Mouse (Mus musculus): ENCODE results near the gene Ptprq. TPM values are rescaled to one million over a fixed set of nuclear protein-coding genes. Genes with fewer than 3 reads are reported as not detected.

The Ptprq gene
- polyA plus RNA-seq, 1 experiment from 2014 or later = 0.07 TPM

- no peaks in the 10 kb centered on the region for H3K36me3 ChIP-seq (ENCODE audit: control insufficient read depth, insufficient read depth, low read length)
- no peak overlapping the region for H3K4me3 ChIP-seq (ENCODE audit: low read depth, low read length)
- no peaks in the 10 kb centered on the region for H3K9me3 ChIP-seq (ENCODE audit: control insufficient read depth, low read length)
- DNase-seq (ENCODE audit: low spot score) (no peak), ATAC-seq (ENCODE audit: insufficient number of reproducible peaks, low FRiP score, low TSS enrichment, low read depth) (no peak)
- no peaks in the 10 kb centered on the region for H3K4me1 ChIP-seq (ENCODE audit: control insufficient read depth, insufficient read depth, low read length)
- 67% methylated on average over 2 of the region's 2 CpGs for WGBS
- H3K9ac ChIP-seq (ENCODE audit: low read length) = no peak overlapping the region
- H3K27me3 ChIP-seq (ENCODE audit: control insufficient read depth, insufficient read depth, low read length) = no peaks in the 10 kb centered on the region
- no peak overlapping the region for H3K27ac ChIP-seq (replicated peaks; ENCODE audit: low read depth, low read length)
- no peak overlapping the region for H3K4me2 ChIP-seq (ENCODE audit: low read depth, severe bottlenecking)
These were observed 104.4 kb downstream of the Ptprq start for GRCm38 (mm10) chr10:107615460-107615859.

GRCm38 (mm10) chr10:107601371-107601770 lies 118.5 kb downstream of the Ptprq start:
- H3K27ac ChIP-seq (replicated peaks; ENCODE audit: low read depth, low read length) = no peak overlapping the region
- H3K4me2 ChIP-seq (ENCODE audit: low read depth, severe bottlenecking) = no peak overlapping the region
- H3K9me3 ChIP-seq (ENCODE audit: control insufficient read depth, low read length) = no peaks in the 10 kb centered on the region
- H3K36me3 ChIP-seq (ENCODE audit: control insufficient read depth, insufficient read depth, low read length) = no peaks in the 10 kb centered on the region
- 89% methylated on average over 6 of the region's 6 CpGs for WGBS
- H3K9ac ChIP-seq (ENCODE audit: low read length) = no peak overlapping the region
- H3K4me1 ChIP-seq (ENCODE audit: control insufficient read depth, insufficient read depth, low read length) = no peaks in the 10 kb centered on the region
- H3K27me3 ChIP-seq (ENCODE audit: control insufficient read depth, insufficient read depth, low read length) = no peaks in the 10 kb centered on the region
- no peak overlapping the region for H3K4me3 ChIP-seq (ENCODE audit: low read depth, low read length)
- DNase-seq (ENCODE audit: low spot score) (no peak), ATAC-seq (ENCODE audit: insufficient number of reproducible peaks, low FRiP score, low TSS enrichment, low read depth) (no peak)

GRCm38 (mm10) chr10:107583360-107583759 lies 136.5 kb downstream of the Ptprq start:
- DNase-seq (ENCODE audit: low spot score) = no peak
- Histone ChIP-seq H3K4me3 (ENCODE audit: low read depth, low read length) (no peak overlapping the region), H3K9me3 (ENCODE audit: control insufficient read depth, low read length) (no peaks in the 10 kb centered on the region), H3K4me1 (ENCODE audit: control insufficient read depth, insufficient read depth, low read length) (no peaks in the 10 kb centered on the region), H3K27ac (replicated peaks; ENCODE audit: low read depth, low read length) (no peak overlapping the region), H3K27me3 (ENCODE audit: control insufficient read depth, insufficient read depth, low read length) (no peaks in the 10 kb centered on the region), H3K4me2 (ENCODE audit: low read depth, severe bottlenecking) (no peak overlapping the region), H3K9ac (ENCODE audit: low read length) (no peak overlapping the region), H3K36me3 (ENCODE audit: control insufficient read depth, insufficient read depth, low read length) (no peaks in the 10 kb centered on the region)
- WGBS = 73% methylated on average over 5 of the region's 5 CpGs
- ATAC-seq (ENCODE audit: insufficient number of reproducible peaks, low FRiP score, low TSS enrichment, low read depth) = no peak

GRCm38 (mm10) chr10:107569044-107569443 lies 150.8 kb downstream of the Ptprq start:
- ATAC-seq (ENCODE audit: insufficient number of reproducible peaks, low FRiP score, low TSS enrichment, low read depth) = peak; percentile 71; the same call in 1 of the 2 replicates
- 22% methylated on average over 3 of the region's 3 CpGs for WGBS

GRCm38 (mm10) chr10:107568261-107568660 lies 151.6 kb downstream of the Ptprq start:
- no peak overlapping the region for H3K4me3 ChIP-seq (ENCODE audit: low read depth, low read length)
- WGBS = 89% methylated on average over 4 of the region's 4 CpGs
- H3K9ac ChIP-seq (ENCODE audit: low read length) = no peak overlapping the region
- no peak overlapping the region for H3K27ac ChIP-seq (replicated peaks; ENCODE audit: low read depth, low read length)
- H3K4me2 ChIP-seq (ENCODE audit: low read depth, severe bottlenecking) = no peak overlapping the region
- H3K9me3 ChIP-seq (ENCODE audit: control insufficient read depth, low read length) = no peaks in the 10 kb centered on the region
- no peaks in the 10 kb centered on the region for H3K36me3 ChIP-seq (ENCODE audit: control insufficient read depth, insufficient read depth, low read length)
- DNase-seq (ENCODE audit: low spot score) (no peak), ATAC-seq (ENCODE audit: insufficient number of reproducible peaks, low FRiP score, low TSS enrichment, low read depth) (no peak)
- H3K4me1 ChIP-seq (ENCODE audit: control insufficient read depth, insufficient read depth, low read length) = no peaks in the 10 kb centered on the region
- no peaks in the 10 kb centered on the region for H3K27me3 ChIP-seq (ENCODE audit: control insufficient read depth, insufficient read depth, low read length)

More at GRCm38 (mm10) chr10:107569044-107569443, 150.8 kb downstream of the Ptprq start:
- no peak overlapping the region for H3K27ac ChIP-seq (replicated peaks; ENCODE audit: low read depth, low read length)
- no peak overlapping the region for H3K4me2 ChIP-seq (ENCODE audit: low read depth, severe bottlenecking)
- no peak overlapping the region for H3K9ac ChIP-seq (ENCODE audit: low read length)
- DNase-seq (ENCODE audit: low spot score) = no peak
- H3K4me1 ChIP-seq (ENCODE audit: control insufficient read depth, insufficient read depth, low read length) = no peaks in the 10 kb centered on the region
- no peaks in the 10 kb centered on the region for H3K36me3 ChIP-seq (ENCODE audit: control insufficient read depth, insufficient read depth, low read length)
- H3K4me3 ChIP-seq (ENCODE audit: low read depth, low read length) = no peak overlapping the region
- H3K27me3 ChIP-seq (ENCODE audit: control insufficient read depth, insufficient read depth, low read length) = no peaks in the 10 kb centered on the region
- no peaks in the 10 kb centered on the region for H3K9me3 ChIP-seq (ENCODE audit: control insufficient read depth, low read length)

GRCm38 (mm10) chr10:107562875-107563274 lies 157.0 kb downstream of the Ptprq start:
- Histone ChIP-seq H3K4me1 (ENCODE audit: control insufficient read depth, insufficient read depth, low read length) (no peaks in the 10 kb centered on the region), H3K27ac (replicated peaks; ENCODE audit: low read depth, low read length) (no peak overlapping the region), H3K9me3 (ENCODE audit: control insufficient read depth, low read length) (no peaks in the 10 kb centered on the region), H3K9ac (ENCODE audit: low read length) (no peak overlapping the region), H3K4me2 (ENCODE audit: low read depth, severe bottlenecking) (no peak overlapping the region; the same call in 1 of the 2 replicates), H3K4me3 (ENCODE audit: low read depth, low read length) (no peak overlapping the region), H3K27me3 (ENCODE audit: control insufficient read depth, insufficient read depth, low read length) (no peaks in the 10 kb centered on the region), H3K36me3 (ENCODE audit: control insufficient read depth, insufficient read depth, low read length) (no peaks in the 10 kb centered on the region)
- DNase-seq (ENCODE audit: low spot score) = no peak
- no peak for ATAC-seq (ENCODE audit: insufficient number of reproducible peaks, low FRiP score, low TSS enrichment, low read depth)
- WGBS = 11% methylated on average over 13 of the region's 13 CpGs

- H3K4me1 ChIP-seq (ENCODE audit: control insufficient read depth, insufficient read depth, low read length) = no peaks in the 10 kb centered on the region
- no peaks in the 10 kb centered on the region for H3K27me3 ChIP-seq (ENCODE audit: control insufficient read depth, insufficient read depth, low read length)
- no peak overlapping the region for H3K27ac ChIP-seq (replicated peaks; ENCODE audit: low read depth, low read length)
- H3K36me3 ChIP-seq (ENCODE audit: control insufficient read depth, insufficient read depth, low read length) = no peaks in the 10 kb centered on the region
- no peaks in the 10 kb centered on the region for H3K9me3 ChIP-seq (ENCODE audit: control insufficient read depth, low read length)
- H3K9ac ChIP-seq (ENCODE audit: low read length) = no peak overlapping the region
- H3K4me2 ChIP-seq (ENCODE audit: low read depth, severe bottlenecking) = no peak overlapping the region
- H3K4me3 ChIP-seq (ENCODE audit: low read depth, low read length) = no peak overlapping the region
- ATAC-seq (ENCODE audit: insufficient number of reproducible peaks, low FRiP score, low TSS enrichment, low read depth) (no peak), DNase-seq (ENCODE audit: low spot score) (no peak)
These were observed 159.0 kb downstream of the Ptprq start for GRCm38 (mm10) chr10:107560881-107561280.

GRCm38 (mm10) chr10:107543026-107543425 lies 176.8 kb downstream of the Ptprq start:
- Histone ChIP-seq H3K27ac (replicated peaks; ENCODE audit: low read depth, low read length) (no peak overlapping the region), H3K4me3 (ENCODE audit: low read depth, low read length) (no peak overlapping the region), H3K9ac (ENCODE audit: low read length) (no peak overlapping the region), H3K27me3 (ENCODE audit: control insufficient read depth, insufficient read depth, low read length) (no peaks in the 10 kb centered on the region), H3K4me2 (ENCODE audit: low read depth, severe bottlenecking) (no peak overlapping the region), H3K36me3 (ENCODE audit: control insufficient read depth, insufficient read depth, low read length) (no peaks in the 10 kb centered on the region), H3K4me1 (ENCODE audit: control insufficient read depth, insufficient read depth, low read length) (no peaks in the 10 kb centered on the region), H3K9me3 (ENCODE audit: control insufficient read depth, low read length) (no peaks in the 10 kb centered on the region)
- ATAC-seq (ENCODE audit: insufficient number of reproducible peaks, low FRiP score, low TSS enrichment, low read depth) (peak; percentile 70; the same call in 1 of the 2 replicates), DNase-seq (ENCODE audit: low spot score) (no peak)
- 24% methylated on average over 1 of the region's 1 CpGs for WGBS

GRCm38 (mm10) chr10:107528758-107529157 lies 191.1 kb downstream of the Ptprq start:
- no peaks in the 10 kb centered on the region for H3K27me3 ChIP-seq (ENCODE audit: control insufficient read depth, insufficient read depth, low read length)
- H3K4me1 ChIP-seq (ENCODE audit: control insufficient read depth, insufficient read depth, low read length) = no peaks in the 10 kb centered on the region
- no peaks in the 10 kb centered on the region for H3K36me3 ChIP-seq (ENCODE audit: control insufficient read depth, insufficient read depth, low read length)
- no peak overlapping the region for H3K27ac ChIP-seq (replicated peaks; ENCODE audit: low read depth, low read length)
- no peaks in the 10 kb centered on the region for H3K9me3 ChIP-seq (ENCODE audit: control insufficient read depth, low read length)
- no peak for DNase-seq (ENCODE audit: low spot score)
- 79% methylated on average over 1 of the region's 1 CpGs for WGBS
- no peak overlapping the region for H3K4me2 ChIP-seq (ENCODE audit: low read depth, severe bottlenecking)
- no peak for ATAC-seq (ENCODE audit: insufficient number of reproducible peaks, low FRiP score, low TSS enrichment, low read depth)
- H3K4me3 ChIP-seq (ENCODE audit: low read depth, low read length) = no peak overlapping the region
- H3K9ac ChIP-seq (ENCODE audit: low read length) = no peak overlapping the region
